Mouse (Mus musculus) liver, embryonic 11.5 days (tissue): ENCODE results near the gene Lmod2. TPM values are rescaled to one million over a fixed set of nuclear protein-coding genes. Genes with fewer than 3 reads are reported as not detected.

Source experiments
- ATAC-seq: fragments of 200-750 bp; cut with Nextera tagmentation; replicated peaks from 2 replicates; pipeline ENCODE4 v1.8.0; 2017; ENCODE audit warnings: moderate number of reproducible peaks, mild to moderate bottlenecking, moderate TSS enrichment, moderate library complexity; ENCODE audit not compliant: low FRiP score
- DNase-seq: peaks from one replicate; pipeline ENCODE4 v3.0.0-alpha.2; 2017; ENCODE audit warnings: low spot score
- H3K27ac ChIP-seq: fragments of 300-500 bp; sonication (generic); 2 replicates; pipeline ENCODE4 v1.5.1; 2014; ENCODE audit warnings: mild to moderate bottlenecking, low read depth, low read length, control low read depth
- H3K27me3 ChIP-seq: fragments of 300-500 bp; sonication (generic); replicated peaks from 2 replicates; pipeline ENCODE4 v1.6.1; 2014; ENCODE audit warnings: low read length, mixed read lengths; ENCODE audit not compliant: control insufficient read depth, insufficient read depth
- H3K36me3 ChIP-seq: fragments of 300-500 bp; sonication (generic); 2 replicates; pipeline ENCODE4 v1.6.1; 2014; ENCODE audit warnings: mild to moderate bottlenecking, low read length, moderate library complexity, mixed read lengths; ENCODE audit not compliant: control insufficient read depth, insufficient read depth
- H3K4me1 ChIP-seq: fragments of 300-500 bp; sonication (generic); replicated peaks from 2 replicates; pipeline ENCODE4 v1.6.1; 2014; ENCODE audit warnings: low read length, mixed read lengths; ENCODE audit not compliant: control insufficient read depth, insufficient read depth
- H3K4me2 ChIP-seq: fragments of 300-500 bp; sonication (generic); 2 replicates; pipeline ENCODE4 v1.6.1; 2014; ENCODE audit warnings: mild to moderate bottlenecking, control low read depth, moderate library complexity
- H3K4me3 ChIP-seq: fragments of 300-500 bp; sonication (generic); 2 replicates; pipeline ENCODE4 v1.5.1; 2014; ENCODE audit warnings: low read depth, low read length, control low read depth
- H3K9ac ChIP-seq: fragments of 300-500 bp; sonication (generic); 2 replicates; pipeline ENCODE4 v1.6.1; 2014; ENCODE audit warnings: low read depth, low read length, control low read depth
- H3K9me3 ChIP-seq: fragments of 300-500 bp; sonication (generic); 2 replicates; pipeline ENCODE4 v1.6.1; 2016; ENCODE audit warnings: low read length, inconsistent platforms, mixed read lengths; ENCODE audit not compliant: control insufficient read depth
- whole genome bisulfite sequencing: fragments of 180-500 bp; shearing (Covaris S2); extraction: QIAGEN DNeasy Blood & Tissue Kit; methylation state at CpG from one replicate; pipeline ENCODE4 v1.1.7; 2014; 5-methylcytosine and 5-hydroxymethylcytosine counted together
- polyA plus RNA-seq: library from polyadenylated mRNA; unstranded; fragments of >200 nt; fragmentation: Nextera tagmentation; extraction: Ambion mirVana; gene quantifications from 2 replicates; pipeline ENCODE4 v1.2.1, GENCODE M21; 2014

Lmod2 gene
- polyA plus RNA-seq, 1 experiment from 2014 or later = 0.41 TPM

GRCm38 (mm10) chr6:24570278-24570677 lies 27.3 kb upstream of the Lmod2 start:
- no peak overlapping the region for H3K4me3 ChIP-seq
- no peaks in the 10 kb centered on the region for H3K27me3 ChIP-seq
- no peak overlapping the region for H3K9ac ChIP-seq
- H3K4me1 ChIP-seq = no peaks in the 10 kb centered on the region; the same call in 1 of the 2 replicates
- H3K9me3 ChIP-seq = no peaks in the 10 kb centered on the region
- ATAC-seq = no peak
- no peak overlapping the region for H3K4me2 ChIP-seq
- no peak overlapping the region for H3K27ac ChIP-seq
- WGBS = 74% methylated on average over 11 of the region's 11 CpGs
- DNase-seq = no peak
- no peaks in the 10 kb centered on the region for H3K36me3 ChIP-seq

GRCm38 (mm10) chr6:24571126-24571525 lies 26.4 kb upstream of the Lmod2 start:
- no peak overlapping the region for H3K4me3 ChIP-seq
- ATAC-seq (no peak; the same call in 1 of the 2 replicates), DNase-seq (no peak)
- no peak overlapping the region for H3K4me2 ChIP-seq
- no peaks in the 10 kb centered on the region for H3K9me3 ChIP-seq
- 49% methylated on average over 6 of the region's 6 CpGs for WGBS
- H3K27me3 ChIP-seq = no peaks in the 10 kb centered on the region
- no peaks in the 10 kb centered on the region for H3K36me3 ChIP-seq
- H3K27ac ChIP-seq = peak overlapping the region; percentile 15; the same call in 1 of the 2 replicates
- H3K4me1 ChIP-seq = no peaks in the 10 kb centered on the region; the same call in 1 of the 2 replicates
- no peak overlapping the region for H3K9ac ChIP-seq

- ATAC-seq = no peak
- 81% methylated on average over 14 of the region's 14 CpGs for WGBS
- no peak overlapping the region for H3K27ac ChIP-seq
- no peak overlapping the region for H3K9ac ChIP-seq
- no peak overlapping the region for H3K4me2 ChIP-seq
- no peak overlapping the region for H3K4me3 ChIP-seq
- no peaks in the 10 kb centered on the region for H3K9me3 ChIP-seq
- no peaks in the 10 kb centered on the region; the same call in 1 of the 2 replicates for H3K4me1 ChIP-seq
- no peak for DNase-seq
- H3K36me3 ChIP-seq = no peaks in the 10 kb centered on the region
- H3K27me3 ChIP-seq = no peaks in the 10 kb centered on the region
Observed at GRCm38 (mm10) chr6:24572431-24572830, 25.1 kb upstream of the Lmod2 start.

GRCm38 (mm10) chr6:24573319-24573718 lies 24.2 kb upstream of the Lmod2 start:
- Histone ChIP-seq H3K27ac (no peak overlapping the region), H3K4me1 (no peaks in the 10 kb centered on the region; the same call in 1 of the 2 replicates), H3K9ac (no peak overlapping the region), H3K4me3 (no peak overlapping the region), H3K4me2 (no peak overlapping the region), H3K36me3 (no peaks in the 10 kb centered on the region), H3K9me3 (no peaks in the 10 kb centered on the region), H3K27me3 (no peaks in the 10 kb centered on the region)
- DNase-seq = no peak
- no peak for ATAC-seq

- WGBS = 75% methylated on average over 3 of the region's 3 CpGs
- Histone ChIP-seq H3K27ac (no peak overlapping the region), H3K9me3 (no peaks in the 10 kb centered on the region)
Observed at GRCm38 (mm10) chr6:24583456-24583855, 14.1 kb upstream of the Lmod2 start.

GRCm38 (mm10) chr6:24585431-24586310 lies 11.9 kb upstream of the Lmod2 start:
- H3K9ac ChIP-seq = no peak overlapping the region
- no peak overlapping the region for H3K27ac ChIP-seq
- H3K4me1 ChIP-seq = no peaks in the 10 kb centered on the region
- 52% methylated on average over 10 of the region's 10 CpGs for WGBS
- DNase-seq (no peak), ATAC-seq (no peak)
- no peaks in the 10 kb centered on the region for H3K27me3 ChIP-seq
- H3K9me3 ChIP-seq = no peaks in the 10 kb centered on the region
- H3K4me2 ChIP-seq = no peak overlapping the region
- H3K36me3 ChIP-seq = no peaks in the 10 kb centered on the region
- H3K4me3 ChIP-seq = no peak overlapping the region

More at GRCm38 (mm10) chr6:24583456-24583855, 14.1 kb upstream of the Lmod2 start:
- DNase-seq (no peak), ATAC-seq (no peak)
- H3K36me3 ChIP-seq = no peaks in the 10 kb centered on the region
- H3K4me2 ChIP-seq = no peak overlapping the region
- no peak overlapping the region for H3K9ac ChIP-seq
- H3K27me3 ChIP-seq = no peaks in the 10 kb centered on the region
- no peak overlapping the region for H3K4me3 ChIP-seq
- H3K4me1 ChIP-seq = no peaks in the 10 kb centered on the region

GRCm38 (mm10) chr6:24586885-24587284 lies 10.7 kb upstream of the Lmod2 start:
- Histone ChIP-seq H3K4me1 (no peaks in the 10 kb centered on the region), H3K4me2 (no peak overlapping the region), H3K27ac (no peak overlapping the region), H3K9me3 (no peaks in the 10 kb centered on the region), H3K9ac (no peak overlapping the region), H3K27me3 (no peaks in the 10 kb centered on the region), H3K36me3 (no peaks in the 10 kb centered on the region), H3K4me3 (no peak overlapping the region)
- WGBS = 38% methylated on average over 3 of the region's 3 CpGs
- no peak for DNase-seq
- no peak for ATAC-seq

- Histone ChIP-seq H3K4me3 (no peak overlapping the region), H3K27me3 (no peaks in the 10 kb centered on the region), H3K27ac (no peak overlapping the region), H3K9me3 (no peaks in the 10 kb centered on the region), H3K4me2 (no peak overlapping the region), H3K4me1 (no peaks in the 10 kb centered on the region), H3K36me3 (no peaks in the 10 kb centered on the region), H3K9ac (no peak overlapping the region)
- WGBS = 83% methylated on average over 5 of the region's 5 CpGs
- DNase-seq = no peak
- ATAC-seq = no peak
Observed at GRCm38 (mm10) chr6:24590282-24590681, 7.3 kb upstream of the Lmod2 start.
